Mouse (Mus musculus): ENCODE measurements around the gene Gcgr.
A peak's percentile ranks its signal among the peaks of the same experiment; 100 is the strongest.

- TF ChIP-seq CTCF (IDR thresholded peaks at IDR 0.05; ENCODE audit: control insufficient read depth, insufficient read depth, insufficient read length) (peak; percentile 14), FOSL1 (IDR thresholded peaks at IDR 0.05; ENCODE audit: insufficient read depth, low read length, poor library complexity, severe bottlenecking) (no peak), MAX (IDR thresholded peaks at IDR 0.05) (peak; percentile 99)
Observed at GRCm38 (mm10) chr11:120581490-120582267, 51.2 kb downstream of the Gcgr start, which contains the start of gene Arhgdia.
